Mouse (Mus musculus): ENCODE results near the gene Ostm1.

Ostm1 gene

DNA sequence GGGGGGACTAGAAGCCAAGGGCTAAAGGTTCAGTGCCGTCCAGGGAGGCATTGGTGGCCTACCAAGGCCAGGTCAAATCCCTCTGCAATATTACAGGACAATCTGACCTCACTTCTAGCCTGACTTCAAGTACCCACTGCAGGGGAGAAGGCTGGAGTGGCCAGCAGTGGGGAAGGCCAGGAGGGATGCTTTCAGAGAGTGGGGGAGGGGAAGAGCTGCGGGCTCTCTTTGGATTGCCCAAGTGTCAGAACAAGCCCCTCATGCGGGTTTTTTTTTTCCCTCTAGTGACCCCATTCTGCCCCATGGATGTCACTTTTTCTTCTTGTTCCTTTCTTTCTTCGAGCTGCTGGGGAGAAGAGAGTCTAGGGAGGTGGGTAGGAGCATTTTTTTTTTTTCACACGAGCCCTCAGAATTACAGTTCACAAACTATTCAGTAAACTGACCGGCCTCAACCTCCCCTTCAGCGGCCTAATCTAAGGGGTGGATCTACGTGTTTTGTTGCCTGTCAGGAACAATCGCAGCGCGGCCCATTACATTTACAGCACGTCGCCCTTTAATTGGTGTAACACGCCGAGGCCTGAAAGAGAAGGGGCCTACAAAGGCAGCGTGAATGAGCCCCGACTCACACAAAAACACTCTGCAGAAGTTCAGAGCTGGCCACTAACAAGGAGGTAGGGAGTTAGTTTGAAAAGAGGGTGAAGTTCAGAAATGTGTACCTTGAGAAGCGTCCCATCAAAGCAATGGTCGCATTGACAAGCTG lies 47.2 kb downstream of the Ostm1 start:
- DNase-seq, result no peak

DNA sequence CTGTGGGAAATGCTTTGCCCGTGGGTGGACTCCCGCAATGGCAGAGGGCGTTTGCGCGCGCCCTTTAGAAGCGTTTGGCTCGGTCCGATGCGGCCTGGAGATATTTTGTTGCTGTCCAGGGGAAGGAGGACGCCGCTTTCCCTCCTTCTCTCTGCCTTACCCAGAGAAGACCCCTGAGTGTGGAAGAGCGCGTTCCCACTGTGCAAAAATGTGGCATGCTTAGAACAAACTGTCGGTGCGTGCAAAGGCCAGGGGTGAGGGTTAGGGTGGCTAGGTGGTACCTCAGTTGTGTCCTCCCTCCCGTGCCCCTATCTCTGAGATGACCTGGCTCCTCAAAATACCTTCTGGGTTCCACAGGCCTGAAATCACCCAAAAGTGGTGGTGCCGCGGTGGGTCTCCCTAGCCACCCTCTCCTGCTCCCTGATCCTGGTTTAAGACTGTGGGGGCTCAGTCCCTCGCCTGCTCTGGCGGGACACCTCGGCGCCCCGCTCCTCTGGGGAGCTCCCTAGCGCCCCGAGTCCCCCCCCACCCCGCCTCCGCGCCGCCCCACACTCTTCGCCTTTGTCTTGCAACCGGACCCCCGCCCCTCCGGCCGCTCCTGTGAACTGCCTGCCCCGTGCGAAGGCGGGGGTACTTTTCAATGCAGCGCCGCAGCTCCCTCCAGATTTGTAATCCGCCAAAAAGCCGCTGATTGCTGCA lies 48.3 kb downstream of the Ostm1 start:
- no peak for DNase-seq

GRCm38 (mm10) chr10:42632453-42633360 lies 49.1 kb downstream of the Ostm1 start:
- no peak for DNase-seq

DNA sequence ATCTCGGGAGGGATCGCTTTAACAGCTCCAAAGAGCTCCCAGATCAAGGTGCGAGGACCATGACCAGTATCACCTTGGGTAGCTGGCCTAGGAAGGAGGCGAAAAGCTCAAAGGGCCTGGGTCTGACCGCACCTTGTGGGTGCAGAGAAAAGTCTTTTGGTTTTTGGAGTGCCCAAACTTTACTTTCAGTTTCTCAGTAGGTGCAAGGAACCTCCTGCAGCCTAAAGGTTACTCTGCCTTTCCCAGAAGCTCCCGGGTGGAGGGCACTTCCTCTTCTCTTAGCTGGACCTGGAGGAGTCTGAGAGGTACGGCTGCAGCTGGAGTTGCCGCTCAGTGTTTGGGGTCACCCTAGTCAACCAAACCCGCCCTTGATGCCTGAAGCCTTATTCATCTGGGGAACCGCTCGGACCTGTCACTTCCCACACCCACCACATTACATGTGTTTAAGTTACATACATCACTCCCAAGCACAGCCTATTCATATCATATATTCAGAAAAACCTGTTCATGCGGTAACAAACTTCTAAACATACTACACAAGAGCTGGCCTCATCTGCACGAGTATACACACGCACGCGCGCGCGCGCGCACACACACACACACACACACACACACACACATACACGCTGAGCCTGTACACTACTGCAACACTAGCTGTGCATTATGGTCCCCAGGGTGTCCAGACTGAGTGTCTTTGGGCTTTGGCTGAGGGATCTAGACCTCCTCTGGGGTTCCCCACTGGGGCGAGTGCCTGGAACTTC lies 49.9 kb downstream of the Ostm1 start:
- peak; percentile 20 for DNase-seq

DNA sequence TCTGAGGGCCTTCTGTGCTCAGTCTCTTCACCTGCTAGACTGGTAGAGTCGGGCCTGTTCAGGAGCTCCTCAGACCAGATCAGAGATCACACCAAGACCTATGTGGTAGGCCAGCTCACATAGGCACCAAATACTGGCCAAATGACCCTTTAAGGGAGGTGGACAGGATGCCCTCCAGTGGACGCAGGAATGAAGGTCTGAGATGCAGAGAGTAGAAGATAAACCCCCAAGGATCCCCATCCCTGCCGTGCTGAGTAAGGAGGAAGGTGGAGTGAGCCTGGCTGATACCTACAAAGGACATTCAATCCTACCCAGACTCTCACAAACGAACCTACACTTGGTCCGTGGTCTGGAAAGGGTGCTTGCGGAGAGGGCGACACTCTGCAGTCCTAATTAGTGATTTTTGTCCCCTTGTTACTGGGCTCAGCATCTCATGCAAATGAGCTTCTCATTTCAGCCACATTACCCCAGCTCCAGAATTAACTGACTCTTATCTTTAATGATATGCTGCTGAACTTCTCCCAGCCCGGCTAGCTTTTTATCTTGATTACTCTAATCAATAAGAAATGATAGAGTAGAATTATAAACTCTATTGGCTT lies 50.6 kb downstream of the Ostm1 start:
- DNase-seq, result no peak

- DNase-seq, result no peak
These were observed 51.4 kb downstream of the Ostm1 start for GRCm38 (mm10) chr10:42635046-42635445.

DNA sequence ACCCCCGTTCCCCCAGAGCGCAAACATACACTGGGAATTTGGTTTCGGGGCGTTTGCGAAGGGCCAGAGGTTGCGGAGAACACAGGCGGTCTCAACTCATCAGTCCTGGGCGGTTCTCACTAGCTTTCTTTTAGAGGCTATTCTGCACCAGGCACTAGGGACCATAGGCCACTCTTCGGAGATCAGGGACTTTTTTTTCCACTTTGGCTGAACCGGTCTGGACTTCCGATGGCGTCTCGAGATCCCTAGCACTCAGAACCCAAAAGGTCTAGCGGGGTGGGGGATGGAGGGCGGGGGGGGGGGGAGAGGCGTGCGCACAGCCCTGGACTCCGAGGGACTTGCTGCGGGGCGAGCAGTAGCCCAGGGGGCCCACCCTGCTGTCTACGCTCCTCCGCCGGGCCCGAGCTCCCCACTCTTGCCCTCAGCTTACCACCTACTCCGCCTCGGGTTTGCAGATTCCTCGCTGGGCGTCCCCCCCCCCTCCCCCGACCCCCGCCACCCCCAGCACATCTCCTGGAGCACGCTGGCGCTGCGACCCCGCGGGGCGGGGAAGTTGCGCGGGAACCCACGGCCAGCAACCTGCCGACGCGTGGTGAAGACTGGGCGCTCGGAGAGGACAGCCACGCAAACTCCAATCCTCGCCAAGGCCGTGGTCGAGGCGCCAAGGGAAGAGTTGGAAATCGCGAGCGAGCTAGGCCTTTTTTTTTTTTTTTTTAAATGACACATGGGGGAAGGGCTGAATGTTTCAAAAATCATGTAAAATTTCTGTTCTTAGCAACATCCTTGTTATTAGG lies 52.1 kb downstream of the Ostm1 start:
- DNase-seq, result no peak

GRCm38 (mm10) chr10:42636360-42637182 lies 52.9 kb downstream of the Ostm1 start:
- peak; percentile 21 for DNase-seq

DNA sequence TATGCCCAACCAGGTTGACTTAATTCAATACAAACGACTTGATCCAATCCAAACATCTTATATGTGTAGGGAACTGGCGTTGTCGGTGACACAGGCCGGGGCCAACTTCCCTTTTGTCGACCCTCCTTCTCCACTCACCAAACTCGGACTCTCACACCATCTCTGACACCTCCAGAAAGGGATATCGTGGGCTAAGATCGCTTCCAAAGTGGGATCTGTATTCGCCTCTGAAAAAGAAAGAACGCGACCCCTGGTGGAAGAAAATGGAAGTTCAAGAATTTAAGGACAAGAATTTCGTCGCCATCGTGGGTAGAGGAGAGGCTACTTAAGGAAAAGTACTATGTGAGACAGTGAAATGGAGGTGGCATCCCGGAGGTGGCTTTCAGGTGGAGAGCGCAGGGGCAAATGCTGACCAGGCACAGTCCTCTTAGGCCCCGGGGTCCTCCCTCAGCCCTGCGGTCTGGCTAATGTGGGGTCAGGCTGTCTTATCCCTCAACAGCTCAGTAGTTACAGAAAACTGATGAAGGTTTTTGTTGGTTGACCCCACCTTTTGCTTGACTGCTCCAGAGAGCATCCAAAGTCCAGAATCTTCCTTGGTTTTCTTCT lies 53.7 kb downstream of the Ostm1 start:
- DNase-seq, result peak; percentile 85

- DNase-seq, result no peak
These were observed 56.2 kb downstream of the Ostm1 start for GRCm38 (mm10) chr10:42639856-42640255.

GRCm38 (mm10) chr10:42643638-42644037 lies 60.0 kb downstream of the Ostm1 start:
- no peak for DNase-seq

GRCm38 (mm10) chr10:42646340-42646739 lies 62.7 kb downstream of the Ostm1 start:
- no peak for DNase-seq

DNA sequence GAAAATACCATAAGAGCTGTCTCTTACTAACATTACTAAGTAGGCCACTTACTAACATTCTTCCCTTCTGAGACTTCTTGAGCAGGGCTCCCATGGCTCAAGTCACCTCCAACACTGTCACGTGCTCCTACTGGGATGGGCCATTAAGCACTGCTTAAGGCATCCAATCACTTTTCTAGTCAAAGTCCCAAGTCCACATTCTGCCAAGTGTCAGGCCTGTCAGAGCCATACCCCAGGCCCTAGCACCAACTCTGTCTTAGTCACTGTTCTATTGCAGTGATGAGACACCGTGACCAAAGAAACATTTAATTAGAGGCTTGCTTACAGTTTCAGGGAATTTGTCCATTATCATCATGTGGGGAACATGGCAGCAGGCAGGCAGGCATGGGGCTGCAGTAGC lies 78.3 kb downstream of the Ostm1 start:
- no peak for DNase-seq

- DNase-seq, result peak; percentile 17
These were observed 86.3 kb downstream of the Ostm1 start for GRCm38 (mm10) chr10:42669970-42670369.

DNA sequence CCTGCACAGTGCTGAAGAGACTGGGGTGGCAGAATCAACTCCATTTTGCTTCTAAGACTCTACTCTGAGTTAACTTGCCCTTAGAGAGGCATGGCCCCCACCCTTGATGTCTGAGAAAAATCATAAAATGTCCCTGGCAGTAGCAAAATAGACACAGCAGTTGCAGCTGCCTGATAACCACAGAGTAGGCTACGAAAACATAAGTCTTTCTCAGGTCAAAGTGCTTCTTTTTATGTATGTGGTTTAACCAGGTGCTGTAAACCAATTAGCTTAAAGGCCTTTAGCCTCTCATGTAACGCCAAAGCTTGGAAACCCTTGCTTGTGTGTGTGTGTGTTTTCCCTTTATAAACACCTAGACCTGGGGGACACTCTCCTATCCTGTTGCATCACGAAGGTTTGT lies 89.2 kb downstream of the Ostm1 start:
- no peak for DNase-seq

DNA sequence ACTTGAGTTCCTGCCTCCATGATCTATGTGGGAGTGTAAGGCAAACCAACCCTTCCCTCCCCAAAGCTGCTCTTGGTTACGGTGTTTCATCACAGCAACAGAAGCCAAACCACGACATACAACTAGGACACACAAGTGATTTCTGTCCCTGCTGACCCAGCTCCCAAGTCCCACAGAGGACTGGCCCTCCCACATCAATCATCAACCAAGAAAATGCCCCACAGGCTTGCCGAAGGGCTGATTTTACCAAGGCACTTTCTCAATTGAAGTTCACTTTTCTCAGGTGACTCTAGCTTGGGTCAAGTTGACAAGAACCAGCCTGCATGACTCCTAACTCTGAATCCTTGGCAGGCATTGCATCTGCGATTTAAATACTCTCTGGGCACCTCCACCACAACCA lies 91.9 kb downstream of the Ostm1 start:
- DNase-seq, result no peak

- no peak for DNase-seq
These were observed 94.7 kb downstream of the Ostm1 start for GRCm38 (mm10) chr10:42678331-42678730.

- DNase-seq, result peak; percentile 95
These were observed 95.2 kb downstream of the Ostm1 start for GRCm38 (mm10) chr10:42678755-42679364.

DNA sequence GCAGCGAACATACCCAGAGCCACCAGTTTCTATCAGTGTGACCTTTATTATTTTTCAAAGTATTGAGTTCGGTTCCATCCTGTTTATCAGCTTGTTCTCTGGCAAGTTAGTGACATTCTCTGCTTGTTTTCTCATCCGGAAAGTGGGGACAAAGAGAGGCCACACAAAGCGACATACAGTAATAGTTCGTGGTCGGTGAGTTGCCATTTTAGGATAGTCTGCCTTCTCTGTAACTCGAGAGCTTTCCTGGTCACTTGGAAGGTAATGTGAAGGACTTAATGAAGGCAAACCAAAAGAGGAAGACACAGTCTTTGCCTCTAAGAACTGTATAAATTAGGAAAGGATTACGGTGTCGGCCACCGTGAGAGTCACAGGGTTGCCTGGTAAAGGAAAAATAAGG lies 96.0 kb downstream of the Ostm1 start:
- DNase-seq, result no peak
